Mouse (Mus musculus) forebrain, embryonic 15.5 days (tissue): ENCODE data around the gene Sntb2. TPM values are rescaled to one million over a fixed set of nuclear protein-coding genes. Genes with fewer than 3 reads are reported as not detected.

Experiments
- ATAC-seq: fragments of 200-750 bp; cut with Nextera tagmentation; replicated peaks from 2 replicates; pipeline ENCODE4 v1.8.0; 2017; ENCODE audit warnings: mild to moderate bottlenecking, moderate TSS enrichment, moderate library complexity
- H3K27ac ChIP-seq: fragments of 300-500 bp; sonication (generic); replicated peaks from 2 replicates; pipeline ENCODE4 v1.5.1; 2015; ENCODE audit warnings: mild to moderate bottlenecking, inconsistent platforms
- H3K27me3 ChIP-seq: fragments of 300-500 bp; sonication (generic); 2 replicates; pipeline ENCODE4 v1.6.1; 2015; ENCODE audit warnings: inconsistent platforms
- H3K36me3 ChIP-seq: fragments of 300-500 bp; sonication (generic); 2 replicates; pipeline ENCODE4 v1.6.1; 2015; ENCODE audit warnings: mild to moderate bottlenecking, inconsistent platforms
- H3K4me1 ChIP-seq: fragments of 300-500 bp; sonication (generic); 2 replicates; pipeline ENCODE4 v1.6.1; 2015; ENCODE audit warnings: inconsistent platforms
- H3K4me2 ChIP-seq: fragments of 300-500 bp; sonication (generic); replicated peaks from 2 replicates; pipeline ENCODE4 v1.6.1; 2015; ENCODE audit warnings: mild to moderate bottlenecking, inconsistent platforms
- H3K4me3 ChIP-seq: fragments of 300-500 bp; sonication (generic); 2 replicates; pipeline ENCODE4 v1.5.1; 2015; ENCODE audit warnings: mild to moderate bottlenecking, inconsistent platforms
- H3K9ac ChIP-seq: fragments of 300-500 bp; sonication (generic); replicated peaks from 2 replicates; pipeline ENCODE4 v1.6.1; 2015; ENCODE audit warnings: mild to moderate bottlenecking, inconsistent platforms
- H3K9me3 ChIP-seq: fragments of 300-500 bp; sonication (generic); 2 replicates; pipeline ENCODE4 v1.6.1; 2016; ENCODE audit warnings: inconsistent platforms
- WGBS: fragments of 180-500 bp; shearing (Covaris S2); methylation state at CpG from one replicate; pipeline ENCODE4 v1.1.7; 2015; ENCODE audit warnings: mixed read lengths; 5-methylcytosine and 5-hydroxymethylcytosine counted together
- polyA plus RNA-seq: library from polyadenylated mRNA; unstranded; fragments of >200 nt; fragmentation: Nextera tagmentation; extraction: Ambion mirVana; gene quantifications from 2 replicates; pipeline ENCODE4 v1.2.1, GENCODE M21; 2015

Gene Sntb2
- polyA plus RNA-seq, 1 experiment from 2014 or later = 3.7 TPM

GRCm38 (mm10) chr8:106933506-106934143, 1.9 kb upstream of the Sntb2 start:
- ATAC-seq = no peak
- peaks cover 41% of the 10 kb centered on the region; the same call in 1 of the 2 replicates for H3K27me3 ChIP-seq
- H3K9me3 ChIP-seq = no peaks in the 10 kb centered on the region
- peaks cover 25% of the 10 kb centered on the region for H3K4me1 ChIP-seq
- no peak overlapping the region for H3K4me2 ChIP-seq
- WGBS = 86% methylated on average over 4 of the region's 4 CpGs
- H3K27ac ChIP-seq = no peak overlapping the region
- H3K36me3 ChIP-seq = no peaks in the 10 kb centered on the region
- H3K4me3 ChIP-seq = no peak overlapping the region
- H3K9ac ChIP-seq = no peak overlapping the region

GRCm38 (mm10) chr8:106934226-106934977, 1.1 kb upstream of the Sntb2 start:
- no peak overlapping the region for H3K9ac ChIP-seq
- no peak overlapping the region for H3K4me3 ChIP-seq
- WGBS = 79% methylated on average over 16 of the region's 16 CpGs
- H3K36me3 ChIP-seq = no peaks in the 10 kb centered on the region
- no peak for ATAC-seq
- H3K9me3 ChIP-seq = no peaks in the 10 kb centered on the region
- no peak overlapping the region for H3K27ac ChIP-seq
- H3K27me3 ChIP-seq = peaks cover 45% of the 10 kb centered on the region; the same call in 1 of the 2 replicates
- H3K4me2 ChIP-seq = no peak overlapping the region
- H3K4me1 ChIP-seq = peaks cover 25% of the 10 kb centered on the region

GRCm38 (mm10) chr8:106935899-106936477, 438 bp downstream of the Sntb2 start:
- Histone ChIP-seq H3K9ac (peak overlapping the region; percentile 81), H3K4me3 (peak overlapping the region; percentile 88), H3K36me3 (no peaks in the 10 kb centered on the region), H3K27ac (peak overlapping the region; percentile 84), H3K9me3 (no peaks in the 10 kb centered on the region), H3K4me1 (peaks cover 25% of the 10 kb centered on the region), H3K4me2 (peak overlapping the region; percentile 90), H3K27me3 (peaks cover 45% of the 10 kb centered on the region; the same call in 1 of the 2 replicates)
- under 1% methylated on average over 73 of the region's 76 CpGs for WGBS
- peak; percentile 73 for ATAC-seq

- ATAC-seq = peak; percentile 36
- H3K27me3 ChIP-seq = peaks cover 42% of the 10 kb centered on the region; the same call in 1 of the 2 replicates
- H3K4me2 ChIP-seq = peak overlapping the region; percentile 90
Observed at GRCm38 (mm10) chr8:106936478-106937051, 1.0 kb downstream of the Sntb2 start.

GRCm38 (mm10) chr8:106937081-106937800, 1.7 kb downstream of the Sntb2 start:
- H3K9me3 ChIP-seq = no peaks in the 10 kb centered on the region
- no peak overlapping the region for H3K27ac ChIP-seq
- no peak for ATAC-seq
- H3K9ac ChIP-seq = peak overlapping the region; percentile 81; the same call in 1 of the 2 replicates
- WGBS = 47% methylated on average over 14 of the region's 14 CpGs
- H3K4me2 ChIP-seq = peak overlapping the region; percentile 90
- peak overlapping the region; percentile 88 for H3K4me3 ChIP-seq
- peaks cover 24% of the 10 kb centered on the region for H3K4me1 ChIP-seq
- H3K27me3 ChIP-seq = peaks cover 37% of the 10 kb centered on the region; the same call in 1 of the 2 replicates
- no peaks in the 10 kb centered on the region for H3K36me3 ChIP-seq

More at GRCm38 (mm10) chr8:106936478-106937051, 1.0 kb downstream of the Sntb2 start:
- Histone ChIP-seq H3K4me1 (peaks cover 25% of the 10 kb centered on the region), H3K27ac (peak overlapping the region; percentile 84; the same call in 1 of the 2 replicates), H3K36me3 (no peaks in the 10 kb centered on the region), H3K4me3 (peak overlapping the region; percentile 88), H3K9me3 (no peaks in the 10 kb centered on the region), H3K9ac (peak overlapping the region; percentile 81)
- WGBS = 0% methylated on average over 26 of the region's 26 CpGs

GRCm38 (mm10) chr8:106941806-106942205, 6.3 kb downstream of the Sntb2 start:
- WGBS = 86% methylated on average over 3 of the region's 3 CpGs

GRCm38 (mm10) chr8:106943874-106944418, 8.4 kb downstream of the Sntb2 start:
- WGBS = 83% methylated on average over 3 of the region's 3 CpGs
- Histone ChIP-seq H3K4me3 (no peak overlapping the region), H3K9me3 (no peaks in the 10 kb centered on the region), H3K27ac (no peak overlapping the region), H3K4me2 (no peak overlapping the region), H3K27me3 (no peaks in the 10 kb centered on the region; the same call in 1 of the 2 replicates), H3K4me1 (peaks cover 8% of the 10 kb centered on the region), H3K36me3 (no peaks in the 10 kb centered on the region), H3K9ac (no peak overlapping the region)
- no peak for ATAC-seq

More at GRCm38 (mm10) chr8:106941806-106942205, 6.3 kb downstream of the Sntb2 start:
- H3K9me3 ChIP-seq = no peaks in the 10 kb centered on the region
- no peak overlapping the region for H3K9ac ChIP-seq
- H3K27me3 ChIP-seq = peaks cover 17% of the 10 kb centered on the region; the same call in 1 of the 2 replicates
- H3K27ac ChIP-seq = no peak overlapping the region
- no peaks in the 10 kb centered on the region for H3K36me3 ChIP-seq
- peaks cover 18% of the 10 kb centered on the region for H3K4me1 ChIP-seq
- no peak for ATAC-seq
- no peak overlapping the region for H3K4me3 ChIP-seq
- H3K4me2 ChIP-seq = no peak overlapping the region

- no peak for ATAC-seq
- Histone ChIP-seq H3K4me2 (no peak overlapping the region), H3K4me3 (no peak overlapping the region), H3K27ac (peak overlapping the region; percentile 17; the same call in 1 of the 2 replicates), H3K4me1 (peaks cover 8% of the 10 kb centered on the region), H3K36me3 (no peaks in the 10 kb centered on the region), H3K9me3 (no peaks in the 10 kb centered on the region), H3K27me3 (no peaks in the 10 kb centered on the region; the same call in 1 of the 2 replicates), H3K9ac (no peak overlapping the region)
- WGBS = 63% methylated on average over 3 of the region's 3 CpGs
Observed at GRCm38 (mm10) chr8:106944756-106945155, 9.2 kb downstream of the Sntb2 start.

- Histone ChIP-seq H3K4me3 (no peak overlapping the region), H3K36me3 (no peaks in the 10 kb centered on the region), H3K27ac (no peak overlapping the region), H3K27me3 (no peaks in the 10 kb centered on the region), H3K9me3 (no peaks in the 10 kb centered on the region), H3K4me2 (no peak overlapping the region), H3K4me1 (peaks cover 8% of the 10 kb centered on the region), H3K9ac (no peak overlapping the region)
- ATAC-seq = no peak
- 85% methylated on average over 3 of the region's 3 CpGs for WGBS
Observed at GRCm38 (mm10) chr8:106948678-106949243, 13.2 kb downstream of the Sntb2 start.

GRCm38 (mm10) chr8:106951707-106952106, 16.2 kb downstream of the Sntb2 start:
- Histone ChIP-seq H3K27me3 (no peaks in the 10 kb centered on the region), H3K9me3 (no peaks in the 10 kb centered on the region), H3K4me3 (no peak overlapping the region), H3K9ac (no peak overlapping the region), H3K36me3 (no peaks in the 10 kb centered on the region), H3K27ac (no peak overlapping the region), H3K4me1 (no peaks in the 10 kb centered on the region), H3K4me2 (no peak overlapping the region)
- no peak for ATAC-seq
- 61% methylated on average over 4 of the region's 4 CpGs for WGBS

GRCm38 (mm10) chr8:106953571-106953970, 18.0 kb downstream of the Sntb2 start:
- Histone ChIP-seq H3K4me3 (no peak overlapping the region), H3K9ac (no peak overlapping the region), H3K9me3 (no peaks in the 10 kb centered on the region), H3K36me3 (no peaks in the 10 kb centered on the region), H3K27me3 (no peaks in the 10 kb centered on the region), H3K4me2 (no peak overlapping the region), H3K4me1 (no peaks in the 10 kb centered on the region), H3K27ac (no peak overlapping the region)
- ATAC-seq = no peak
- 85% methylated on average over 4 of the region's 4 CpGs for WGBS
